Comparison of ENCODE assay signal across 23 mouse cellular contexts in the genomic region with DNA sequence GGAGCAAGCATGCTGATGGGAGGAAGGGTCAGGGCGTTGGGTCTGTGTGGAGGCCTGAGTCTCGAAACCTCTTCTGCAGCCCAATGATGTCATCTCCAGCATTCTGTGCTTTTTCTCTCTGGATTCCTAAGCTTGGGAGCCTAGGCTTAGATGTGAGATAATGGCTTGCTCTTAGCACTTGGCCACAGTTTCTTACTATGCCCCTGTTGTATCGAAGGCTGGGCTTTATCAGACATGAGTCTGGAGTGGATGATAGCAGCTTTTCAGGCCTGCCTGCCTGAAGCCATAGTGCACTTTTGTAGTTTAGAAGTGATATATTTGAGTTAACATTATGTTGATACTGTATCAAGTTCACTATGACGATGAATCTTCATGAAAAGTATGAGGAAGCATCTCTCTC. TPM values are rescaled to one million over a fixed set of nuclear protein-coding genes. Genes with fewer than 3 reads are reported as not detected.
"Had no signal": no experiment of that assay in that cellular context is flagged by ENCODE, and none has a peak within 500 bp of the region (broad histone marks: within the 10 kb centered on the region; RNA-seq: fewer than 3 reads in every experiment).

No protein-coding gene starts in this region.

- H3K27me3 ChIP-seq: kidney, embryonic 15.5 days; liver, embryonic 12.5 days; megakaryocyte, embryonic 14.5 days; neural tube, embryonic 12.5 days; neural tube, embryonic 15.5 days had no signal

- H3K4me1 ChIP-seq: kidney, embryonic 15.5 days; neural tube, embryonic 12.5 days; neural tube, embryonic 15.5 days had no signal

- H3K4me3 ChIP-seq: kidney, embryonic 15.5 days; liver, embryonic 12.5 days; megakaryocyte, embryonic 14.5 days; neural tube, embryonic 12.5 days; neural tube, embryonic 15.5 days had no signal

- ATAC-seq: liver, embryonic 12.5 days; lung, postnatal 0 days had no signal

- H3K27ac ChIP-seq: kidney, embryonic 15.5 days; liver, embryonic 12.5 days; macrophage; neural tube, embryonic 12.5 days; neural tube, embryonic 15.5 days; stomach, postnatal 0 days had no signal

- H3K9ac ChIP-seq: kidney, embryonic 15.5 days; liver, embryonic 12.5 days; lung, embryonic 14.5 days; neural tube, embryonic 12.5 days; neural tube, embryonic 15.5 days had no signal

- DNase-seq: kidney, adult 11 months; kidney, adult 8-10 months; kidney, postnatal 10 days; kidney, postnatal 36 days; liver; lung, embryonic 14.5 days; midbrain, embryonic 14.5 days; right cerebral cortex, adult 18-20 months; right cerebral cortex, postnatal 14 days; right cerebral cortex, postnatal 4 days; thymus, adult 2 months; thymus, postnatal 14 days; thymus, postnatal 4 days had no signal

- H3K4me2 ChIP-seq: kidney, embryonic 15.5 days; liver, embryonic 12.5 days; lung, embryonic 14.5 days; midbrain, embryonic 11.5 days; neural tube, embryonic 12.5 days; neural tube, embryonic 15.5 days had no signal

- H3K9me3 ChIP-seq: kidney, embryonic 15.5 days; liver, embryonic 12.5 days; megakaryocyte, embryonic 14.5 days; neural tube, embryonic 12.5 days; neural tube, embryonic 15.5 days had no signal

RNA-seq across cellular contexts. Expression of gene Zfp750, which starts 17.6 kb away (rescaled TPM):
- total RNA-seq: left cerebral cortex, adult 18-20 months had no signal
- polyA plus RNA-seq: macrophage had no signal
